Mouse (Mus musculus) heart, postnatal 4 days (tissue): Measurements from ENCODE around the gene Trp53bp2. TPM values are rescaled to one million over a fixed set of nuclear protein-coding genes. Genes with fewer than 3 reads are reported as not detected.
A peak's percentile ranks its signal among the peaks of the same experiment; 100 is the strongest.

Source experiments
- DNase-seq: peaks from one replicate; pipeline ENCODE4 v3.0.0; 2021
- total RNA-seq, 2 experiments: library from RNA; stranded (reverse); gene quantifications; 2 replicates each; pipeline ENCODE4 v1.2.3; 2021

The Trp53bp2 gene
- 10 to 100 TPM; 20.4 to 20.5 TPM for total RNA-seq

- DNase-seq, result peak; percentile 100
Measured at GRCm38 (mm10) chr1:182408684-182409327, at the start of gene Trp53bp2. Gene Trp53bp2 (plus strand): TSS chr1:182409172.

- no peak for DNase-seq
Measured at GRCm38 (mm10) chr1:182362703-182363102, 46.3 kb upstream of the Trp53bp2 start.

GRCm38 (mm10) chr1:182363683-182364404 lies 45.1 kb upstream of the Trp53bp2 start:
- no peak for DNase-seq

- no peak for DNase-seq
Measured at GRCm38 (mm10) chr1:182368309-182368708, 40.7 kb upstream of the Trp53bp2 start.

- no peak for DNase-seq
Measured at GRCm38 (mm10) chr1:182368782-182369181, 40.2 kb upstream of the Trp53bp2 start.

- no peak for DNase-seq
Measured at GRCm38 (mm10) chr1:182369435-182369834, 39.5 kb upstream of the Trp53bp2 start.

- no peak for DNase-seq
Measured at GRCm38 (mm10) chr1:182371891-182372290, 37.1 kb upstream of the Trp53bp2 start.

GRCm38 (mm10) chr1:182376221-182376620 lies 32.8 kb upstream of the Trp53bp2 start:
- DNase-seq, result peak; percentile 35

- no peak for DNase-seq
Measured at GRCm38 (mm10) chr1:182376826-182377225, 32.1 kb upstream of the Trp53bp2 start.

- no peak for DNase-seq
Measured at GRCm38 (mm10) chr1:182377519-182377918, 31.5 kb upstream of the Trp53bp2 start.

- no peak for DNase-seq
Measured at GRCm38 (mm10) chr1:182378205-182378835, 30.7 kb upstream of the Trp53bp2 start.

GRCm38 (mm10) chr1:182378876-182379275 lies 30.1 kb upstream of the Trp53bp2 start:
- DNase-seq, result no peak

- no peak for DNase-seq
Measured at GRCm38 (mm10) chr1:182380683-182381082, 28.3 kb upstream of the Trp53bp2 start.

- DNase-seq, result no peak
Measured at GRCm38 (mm10) chr1:182381327-182381726, 27.6 kb upstream of the Trp53bp2 start.

- DNase-seq, result no peak
Measured at GRCm38 (mm10) chr1:182383096-182383495, 25.9 kb upstream of the Trp53bp2 start.

GRCm38 (mm10) chr1:182386449-182386848 lies 22.5 kb upstream of the Trp53bp2 start:
- DNase-seq, result no peak

- peak; percentile 26 for DNase-seq
Measured at GRCm38 (mm10) chr1:182388729-182389128, 20.2 kb upstream of the Trp53bp2 start.

- DNase-seq, result peak; percentile 45
Measured at GRCm38 (mm10) chr1:182398171-182398570, 10.8 kb upstream of the Trp53bp2 start.

- no peak for DNase-seq
Measured at GRCm38 (mm10) chr1:182398780-182399179, 10.2 kb upstream of the Trp53bp2 start.

GRCm38 (mm10) chr1:182399205-182399604 lies 9.8 kb upstream of the Trp53bp2 start:
- no peak for DNase-seq

GRCm38 (mm10) chr1:182399908-182400307 lies 9.1 kb upstream of the Trp53bp2 start:
- no peak for DNase-seq

- no peak for DNase-seq
Measured at GRCm38 (mm10) chr1:182403076-182403475, 5.9 kb upstream of the Trp53bp2 start.

- no peak for DNase-seq
Measured at GRCm38 (mm10) chr1:182406621-182407020, 2.4 kb upstream of the Trp53bp2 start.

- DNase-seq, result no peak
Measured at GRCm38 (mm10) chr1:182408243-182408642, 729 bp upstream of the Trp53bp2 start.
